Mouse (Mus musculus) heart, adult 2 months (tissue): ENCODE measurements at regions not wholly inside any gene's neighbourhood (a gene's known extent, or its start where the extent isn't known, plus 50 kb on each side); places are given as distances from the start of the nearest gene placed in this dataset.

Experiments used
- CTCF ChIP-seq: fragments of 200-600 bp; IDR thresholded peaks from 2 replicates; pipeline ENCODE4 v1.8.1; 2022; ENCODE audit warnings: antibody characterized with exemption, mild to moderate bottlenecking, moderate library complexity
- EP300 ChIP-seq: fragments of 200-500 bp; IDR thresholded peaks from 2 replicates; pipeline ENCODE4 v1.6.1; 2011; ENCODE audit warnings: low read depth, low read length, control low read depth; ENCODE audit not compliant: insufficient read depth
- POLR2A ChIP-seq: fragments of 200-500 bp; IDR thresholded peaks from 2 replicates; pipeline ENCODE4 v1.6.1; 2011; ENCODE audit warnings: mild to moderate bottlenecking, low read depth, low read length, control low read depth; ENCODE audit not compliant: insufficient read depth

DNA sequence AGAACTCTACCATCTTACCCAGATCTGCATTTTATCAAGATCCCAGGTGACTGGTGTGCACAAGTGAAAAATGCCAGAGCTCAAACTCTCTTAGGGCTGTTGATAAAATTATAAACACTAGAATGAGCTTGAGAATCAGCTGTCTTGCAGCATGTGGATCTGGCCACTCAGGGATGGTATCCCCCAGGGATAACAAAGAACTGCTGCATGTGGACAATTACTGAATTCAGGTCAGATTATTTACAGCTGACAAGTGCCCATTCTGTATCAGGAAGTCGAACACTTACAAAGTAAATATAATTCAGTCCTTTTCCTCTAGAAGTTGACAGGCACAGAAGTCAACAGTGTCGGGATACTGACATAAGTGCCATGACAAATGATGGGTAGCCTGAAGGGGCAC is 306.3 kb upstream of the Gm21798 start:
- no peak for TF ChIP-seq CTCF
- no peak for TF ChIP-seq POLR2A
- TF ChIP-seq EP300: no peak
